Mouse (Mus musculus): ENCODE results near the gene Tsc22d1. TPM values are rescaled to one million over a fixed set of nuclear protein-coding genes. Genes with fewer than 3 reads are reported as not detected.

Tsc22d1 gene
- polyA plus RNA-seq, 1 experiment from 2014 or later: 654 TPM

GRCm38 (mm10) chr14:76544136-76544535, 129.4 kb downstream of the Tsc22d1 start:
- no peak overlapping the region for H3K27ac ChIP-seq

GRCm38 (mm10) chr14:76555263-76556030, 140.7 kb downstream of the Tsc22d1 start:
- 45% methylated on average over 18 of the region's 18 CpGs for WGBS
- Histone ChIP-seq H3K9me3 (no peaks in the 10 kb centered on the region), H3K4me1 (peaks cover 21% of the 10 kb centered on the region), H3K9ac (peak overlapping the region; percentile 69), H3K36me3 (no peaks in the 10 kb centered on the region), H3K27me3 (no peaks in the 10 kb centered on the region), H3K27ac (peak overlapping the region; percentile 70), H3K4me2 (peak overlapping the region; percentile 99), H3K4me3 (peak overlapping the region; percentile 65)
- ATAC-seq (ENCODE audit: borderline replicate concordance, extremely low read depth, low FRiP score, low TSS enrichment): no peak

More at GRCm38 (mm10) chr14:76544136-76544535, 129.4 kb downstream of the Tsc22d1 start:
- H3K4me2 ChIP-seq: no peak overlapping the region
- no peak overlapping the region for H3K4me3 ChIP-seq
- no peak overlapping the region for H3K9ac ChIP-seq
- H3K36me3 ChIP-seq: no peaks in the 10 kb centered on the region
- H3K9me3 ChIP-seq: no peaks in the 10 kb centered on the region
- H3K4me1 ChIP-seq: no peaks in the 10 kb centered on the region
- WGBS: 62% methylated on average over 6 of the region's 6 CpGs
- ATAC-seq (ENCODE audit: borderline replicate concordance, extremely low read depth, low FRiP score, low TSS enrichment): no peak
- H3K27me3 ChIP-seq: no peaks in the 10 kb centered on the region

GRCm38 (mm10) chr14:76556031-76556851, 141.5 kb downstream of the Tsc22d1 start:
- ATAC-seq (ENCODE audit: borderline replicate concordance, extremely low read depth, low FRiP score, low TSS enrichment): peak; percentile 87
- peak overlapping the region; percentile 69 for H3K9ac ChIP-seq
- H3K9me3 ChIP-seq: no peaks in the 10 kb centered on the region
- WGBS: under 1% methylated on average over 51 of the region's 67 CpGs
- peak overlapping the region; percentile 65 for H3K4me3 ChIP-seq
- no peaks in the 10 kb centered on the region for H3K27me3 ChIP-seq
- peak overlapping the region; percentile 70 for H3K27ac ChIP-seq
- H3K4me2 ChIP-seq: peak overlapping the region; percentile 99
- H3K36me3 ChIP-seq: no peaks in the 10 kb centered on the region
- H3K4me1 ChIP-seq: peaks cover 24% of the 10 kb centered on the region

GRCm38 (mm10) chr14:76556852-76557208, 142.1 kb downstream of the Tsc22d1 start, which contains the start of gene Serp2:
TSS of gene Serp2 (minus strand) at chr14:76556889.
- peak within 1 kb of the TSS; percentile 70 for H3K27ac ChIP-seq
- peaks cover 24% of the 10 kb centered on the region for H3K4me1 ChIP-seq
- 10% methylated on average over 17 of the region's 17 CpGs for WGBS
- H3K4me3 ChIP-seq: peak within 1 kb of the TSS; percentile 65
- peak within 1 kb of the TSS; percentile 69 for H3K9ac ChIP-seq
- no peak; the same call in 1 of the 2 replicates for ATAC-seq (ENCODE audit: borderline replicate concordance, extremely low read depth, low FRiP score, low TSS enrichment)
- H3K27me3 ChIP-seq: no peaks in the 10 kb centered on the region
- H3K9me3 ChIP-seq: no peaks in the 10 kb centered on the region
- H3K36me3 ChIP-seq: no peaks in the 10 kb centered on the region
- peak within 1 kb of the TSS; percentile 99 for H3K4me2 ChIP-seq

Other genes with a start within 250 kb of the Tsc22d1 start
- 5.3 TPM in 2 replicates for gene Serp2, start 141.9 kb downstream of the Tsc22d1 start, polyA plus RNA-seq (2015; fragmentation: Nextera tagmentation; extraction: Ambion mirVana)